Mouse (Mus musculus) activated CD4-positive, CD25-positive, alpha-beta regulatory T cell, adult 9 weeks (primary cell): Measurements from ENCODE around the gene Pnpo. TPM values are rescaled to one million over a fixed set of nuclear protein-coding genes. Genes with fewer than 3 reads are reported as not detected.

Experiments used
- polyA plus RNA-seq: library from polyadenylated mRNA; unstranded; fragments of 100-300 nt; shearing (Covaris generic); gene quantifications from one replicate; pipeline ENCODE4 v1.2.1, GENCODE M21; 2017

Pnpo gene
- polyA plus RNA-seq, result 39.1 TPM

GRCm38 (mm10) chr11:96943746-96944304 is at the start of gene Pnpo:
TSS of gene Pnpo (minus strand) at chr11:96943986.

GRCm38 (mm10) chr11:96982859-96983258 is 39.1 kb upstream of the Pnpo start, which contains the start of gene Sp2:
TSS of gene Sp2 (minus strand) at chr11:96982959.

GRCm38 (mm10) chr11:96928088-96928487 is 15.7 kb downstream of the Pnpo start, which contains the start of gene Prr15l:
TSS of gene Prr15l (plus strand) at chr11:96928104.

GRCm38 (mm10) chr11:96916044-96916884 is 27.5 kb downstream of the Pnpo start, which contains the start of gene Cdk5rap3:
TSS of gene Cdk5rap3 (minus strand) at chr11:96916496.

Other genes starting within 250 kb of the Pnpo start
- gene Snx11, start 166.4 kb downstream of the Pnpo start, polyA plus RNA-seq, result 35.1 TPM
- 50.7 TPM for gene Cbx1, start 154.9 kb downstream of the Pnpo start, polyA plus RNA-seq
- gene Nfe2l1, start 114.0 kb downstream of the Pnpo start, polyA plus RNA-seq, result 64.3 TPM
- 0.40 TPM for gene Copz2, start 94.1 kb downstream of the Pnpo start, polyA plus RNA-seq
- gene Cdk5rap3, start 27.5 kb downstream of the Pnpo start, polyA plus RNA-seq, result 86.8 TPM
- gene Prr15l, start 15.9 kb downstream of the Pnpo start, polyA plus RNA-seq, result 0.33 TPM
- gene Sp2, start 39.0 kb upstream of the Pnpo start, polyA plus RNA-seq, result 62.9 TPM
- 6.7 TPM for gene Sp6, start 69.4 kb upstream of the Pnpo start, polyA plus RNA-seq
- gene Scrn2, start 86.0 kb upstream of the Pnpo start, polyA plus RNA-seq, result 16.8 TPM
- gene Lrrc46, start 97.4 kb upstream of the Pnpo start, polyA plus RNA-seq, result not detected
- 86.0 TPM for gene Mrpl10, start 97.6 kb upstream of the Pnpo start, polyA plus RNA-seq
- gene Osbpl7, start 106.6 kb upstream of the Pnpo start, polyA plus RNA-seq, result 37.7 TPM
- gene Tbx21, start 171.3 kb upstream of the Pnpo start, polyA plus RNA-seq, result 9.1 TPM
- gene Tbkbp1, start 207.5 kb upstream of the Pnpo start, polyA plus RNA-seq, result 0.11 TPM
- gene Kpnb1, start 243.9 kb upstream of the Pnpo start, polyA plus RNA-seq, result 30.9 TPM